Mouse (Mus musculus) urinary bladder, postnatal 4 days (tissue): ENCODE data around the gene Aspg.

Experiments used
- DNase-seq, 2 experiments: peaks; one replicate each; pipeline ENCODE4 v3.0.0; 2021 to 2022; ENCODE audit warnings: low spot score in 2 of 2

The Aspg gene

DNA sequence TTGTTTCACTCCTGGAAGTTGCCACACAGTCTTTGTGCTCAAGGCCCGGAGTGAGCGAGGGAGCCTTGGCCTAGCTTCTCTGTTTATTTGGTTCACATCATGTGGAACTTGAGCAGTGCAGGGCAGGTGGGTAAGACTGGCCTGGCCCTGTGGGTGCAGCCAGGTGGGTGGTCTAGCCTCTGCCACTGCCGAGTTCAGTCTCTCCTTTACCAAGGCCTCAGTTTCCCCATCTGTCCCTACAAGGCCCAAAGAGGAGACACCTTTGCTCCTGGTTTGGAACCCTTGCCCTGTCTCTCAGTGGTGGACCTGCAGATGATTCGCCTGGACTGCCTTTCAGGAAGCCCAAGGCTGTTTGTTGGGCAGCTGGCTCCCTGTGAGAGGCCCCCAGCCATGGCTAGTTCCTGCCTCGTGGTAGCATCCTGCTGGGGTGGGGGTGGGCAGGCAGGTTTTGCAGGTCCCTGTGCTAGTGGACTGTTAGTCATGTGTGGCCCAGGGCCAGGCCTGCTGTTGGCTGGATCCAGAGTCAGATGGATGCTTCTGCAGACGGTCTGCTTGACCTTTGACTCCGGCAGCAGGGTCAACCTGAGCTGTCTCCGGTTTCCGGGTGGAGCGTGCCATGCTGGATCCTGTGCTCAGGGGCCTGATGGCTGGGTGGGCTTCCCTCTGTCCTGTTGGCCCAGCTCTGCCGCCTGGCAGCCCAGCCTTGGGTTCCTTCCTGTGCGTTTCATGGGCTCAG lies 44.9 kb downstream of the Aspg start:
- no peak for DNase-seq

DNA sequence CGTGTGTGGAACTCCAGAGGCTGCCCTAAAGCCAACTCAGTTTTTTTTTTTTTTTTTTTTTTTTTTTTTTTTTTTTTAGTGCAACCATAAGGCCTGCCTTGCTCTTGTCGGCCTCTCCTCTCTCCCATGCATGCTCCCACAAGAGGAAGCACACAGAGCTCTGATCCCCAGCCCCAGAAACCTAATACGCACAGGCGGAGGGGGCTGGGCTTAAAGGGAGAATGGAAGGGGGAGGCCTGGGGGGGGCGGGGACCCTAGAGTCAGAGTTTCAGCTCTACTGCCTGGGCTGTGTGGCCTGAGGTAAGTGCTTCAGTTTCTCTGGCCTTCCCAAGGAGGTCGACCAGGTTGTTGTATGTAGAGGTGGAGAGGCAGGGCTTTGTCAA lies 45.5 kb downstream of the Aspg start:
- DNase-seq = no peak

DNA sequence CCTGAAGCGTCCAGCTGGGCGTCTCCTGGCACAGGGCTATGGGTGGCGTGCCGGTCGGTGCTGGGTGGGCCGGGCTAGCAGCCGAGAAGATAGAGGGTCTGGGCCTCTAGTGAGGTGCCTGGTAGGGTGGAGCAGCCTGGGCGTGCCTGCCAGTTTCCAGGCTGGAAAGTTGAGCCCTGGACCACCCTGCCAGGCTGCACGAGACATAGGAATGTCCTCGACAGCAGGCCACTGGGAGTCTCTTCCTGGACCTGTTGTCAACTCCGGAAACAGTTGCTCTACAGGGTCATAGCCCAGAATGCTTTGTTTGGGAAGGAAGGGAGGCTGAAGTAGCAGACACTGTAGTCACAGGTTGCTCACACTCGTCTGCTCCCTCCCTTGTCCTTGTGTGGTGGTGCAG lies 47.1 kb downstream of the Aspg start:
- DNase-seq = no peak

DNA sequence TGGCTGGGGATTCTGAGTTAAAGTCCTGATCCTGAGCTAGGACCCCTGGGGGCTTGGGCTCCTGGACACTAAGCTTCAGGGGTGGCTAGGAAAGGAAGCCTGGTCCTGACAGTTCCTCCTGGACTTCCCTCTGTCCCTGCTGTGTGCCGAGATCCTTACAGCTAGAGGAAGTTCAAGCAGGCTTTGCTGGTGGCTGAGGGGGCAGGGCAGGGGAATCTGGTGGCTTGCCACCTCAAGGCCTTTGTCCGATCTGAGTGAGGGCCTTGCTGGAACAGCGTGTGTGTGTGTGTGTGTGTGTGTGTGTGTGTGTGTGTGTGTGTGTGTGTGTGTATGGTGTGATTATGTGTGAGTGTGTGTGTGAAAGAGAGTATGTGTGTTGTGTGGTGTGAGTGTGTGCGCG lies 48.0 kb downstream of the Aspg start:
- DNase-seq = no peak

DNA sequence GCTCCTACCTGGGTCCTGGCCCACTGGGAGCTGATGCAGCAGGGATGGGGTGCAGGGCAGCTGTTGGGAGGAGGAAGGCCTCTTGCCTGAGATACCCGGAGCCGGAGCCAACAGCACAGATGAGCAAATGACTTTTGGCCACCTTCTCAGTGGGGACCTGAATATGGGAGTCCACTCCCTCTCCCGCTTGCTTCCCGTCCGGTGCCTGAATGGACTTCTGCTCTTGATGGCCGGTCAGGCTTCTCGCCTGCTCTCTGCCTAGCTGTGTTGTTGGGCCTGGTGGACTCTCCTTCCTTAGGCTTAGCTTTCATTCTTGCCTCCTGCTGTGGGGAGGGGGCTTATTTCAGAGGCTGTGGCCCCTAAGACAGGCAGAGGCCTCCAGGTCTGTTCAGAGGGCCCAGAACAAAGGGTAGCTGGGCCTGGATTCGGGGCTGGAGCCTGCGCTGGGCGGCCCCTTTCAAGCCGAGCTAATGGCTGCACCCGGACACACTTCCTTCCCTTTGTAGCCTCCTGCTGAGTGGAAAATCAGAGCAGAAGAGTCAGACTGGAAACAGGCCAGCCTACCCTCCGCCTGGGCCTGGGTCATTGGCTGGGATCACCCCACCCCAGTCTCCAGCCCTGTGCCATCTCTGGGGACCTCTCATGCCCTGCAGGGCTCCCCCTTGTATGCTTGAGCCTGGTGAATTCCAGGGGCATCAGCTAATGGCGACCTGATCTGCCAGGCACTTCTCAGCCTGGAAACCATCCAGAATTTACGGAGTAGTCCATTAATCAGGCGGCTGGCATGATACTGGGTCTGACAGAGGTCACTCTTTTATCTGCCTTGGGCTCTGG lies 49.0 kb downstream of the Aspg start:
- DNase-seq = no peak

DNA sequence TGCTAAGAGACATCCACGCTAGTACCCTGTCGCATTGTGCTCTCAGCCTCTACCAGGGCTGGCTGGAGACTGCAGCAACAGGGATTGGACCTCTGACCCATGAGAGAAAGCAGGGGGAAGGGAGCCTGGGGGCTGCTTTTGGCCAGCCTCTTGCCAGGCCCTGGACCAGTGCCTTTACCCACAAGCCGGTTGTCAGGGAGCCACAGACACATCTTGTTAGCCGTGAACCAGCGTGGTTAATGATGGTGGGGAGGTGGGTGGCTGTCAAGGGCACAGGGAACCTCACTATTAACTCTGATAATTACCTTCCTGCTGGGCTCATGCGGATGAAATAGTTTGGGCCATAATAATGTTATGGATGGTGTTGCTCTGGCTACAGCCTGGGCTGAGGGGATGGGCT lies 50.3 kb downstream of the Aspg start:
- no peak for DNase-seq

DNA sequence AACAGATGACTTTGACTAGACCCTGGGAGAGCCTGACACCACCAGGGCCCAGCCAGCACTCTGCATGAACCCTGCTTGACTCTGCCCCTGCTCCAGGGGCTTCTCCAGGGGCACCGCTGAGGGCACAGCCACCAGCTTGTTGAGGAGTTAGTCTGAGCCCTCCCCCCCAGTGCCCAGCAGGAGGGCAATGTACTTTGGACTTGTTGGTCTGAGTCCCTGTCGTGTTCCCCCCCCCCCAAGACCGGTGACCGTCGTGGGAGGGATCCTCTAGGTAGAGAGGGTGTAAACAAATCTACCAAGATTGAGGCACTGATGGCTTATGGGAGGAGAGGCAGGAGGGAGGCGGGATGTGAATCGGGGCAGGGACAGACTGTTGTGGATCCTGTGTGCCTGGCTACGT lies 51.8 kb downstream of the Aspg start:
- DNase-seq = no peak

DNA sequence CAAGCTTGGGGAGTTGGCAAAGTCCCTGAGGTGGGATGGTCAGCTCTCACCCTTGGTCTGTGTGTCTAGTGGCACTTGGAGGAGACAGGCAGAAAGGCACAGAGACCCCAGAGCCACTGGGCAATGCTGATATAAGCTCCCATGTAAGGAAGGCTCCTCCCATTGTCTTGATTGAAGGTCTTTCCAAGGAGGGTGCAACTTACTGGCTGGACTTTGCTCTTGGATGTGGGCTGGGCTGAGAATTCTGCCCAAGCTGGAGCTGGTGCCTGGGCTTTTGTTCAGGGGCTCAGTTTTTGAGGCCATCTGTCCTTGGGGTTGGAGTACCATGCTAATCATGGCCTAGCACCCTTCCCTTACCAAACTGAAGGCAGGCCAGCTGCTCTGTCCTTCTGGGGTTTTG lies 52.3 kb downstream of the Aspg start:
- DNase-seq = no peak

DNA sequence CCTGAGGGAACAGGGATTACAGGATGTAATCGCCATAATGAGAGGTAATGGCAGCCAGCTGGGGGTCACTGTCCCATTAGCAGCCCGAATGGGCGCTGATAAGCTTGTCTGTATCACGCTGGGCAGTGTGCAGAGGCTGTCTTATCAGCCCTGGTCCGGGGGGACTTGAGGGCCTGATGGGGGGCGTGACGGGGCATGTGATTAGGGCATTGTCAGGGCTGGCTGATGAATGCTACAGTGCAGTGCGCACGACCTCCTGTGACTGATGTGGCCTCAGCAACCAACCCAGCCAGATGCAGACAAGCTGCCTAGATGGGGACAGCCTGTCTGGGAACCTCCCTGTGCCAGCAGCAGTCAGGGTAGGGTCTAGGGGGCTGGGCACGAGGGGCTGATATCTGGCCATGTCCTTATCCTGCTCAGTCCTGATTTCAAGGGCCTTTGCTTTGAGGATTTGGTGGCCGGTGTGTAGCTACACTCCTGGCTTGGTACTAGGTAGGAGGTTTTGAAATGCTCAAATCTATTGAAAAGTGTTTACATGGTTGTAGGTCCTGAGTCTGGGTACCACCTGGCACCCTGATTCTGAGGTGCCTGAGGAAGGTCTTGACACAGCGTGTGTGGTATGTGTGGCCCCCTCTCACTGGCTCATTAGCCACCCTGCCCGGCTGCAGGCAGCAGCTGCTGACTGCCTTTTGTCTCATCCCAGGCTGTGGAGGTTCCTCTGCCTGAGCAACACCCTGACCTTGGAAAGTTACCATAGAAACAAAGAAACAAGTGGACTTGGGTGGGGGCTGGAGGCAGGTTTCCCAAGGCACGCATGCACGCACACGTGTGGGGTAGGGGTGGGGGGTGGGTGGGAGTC lies 57.7 kb downstream of the Aspg start:
- DNase-seq = no peak

DNA sequence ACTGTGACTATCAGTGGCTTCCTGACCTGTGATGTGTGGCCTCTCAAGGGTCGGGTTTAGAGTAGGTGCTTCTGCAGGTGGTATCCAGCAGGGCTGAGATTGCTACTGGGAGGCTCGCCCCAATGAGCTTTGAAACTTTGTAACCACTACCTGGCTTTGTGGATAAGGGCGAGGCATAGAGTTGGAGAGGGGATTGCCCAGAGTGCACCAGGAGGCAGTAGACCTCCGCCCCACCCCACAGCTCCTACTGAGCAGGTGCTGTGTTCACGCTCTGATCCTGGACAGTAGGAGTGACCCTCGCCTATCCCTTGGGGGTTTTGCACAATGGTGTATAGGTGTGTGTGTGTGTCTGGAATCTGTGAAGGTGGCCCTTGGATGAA lies 58.4 kb downstream of the Aspg start:
- no peak for DNase-seq

DNA sequence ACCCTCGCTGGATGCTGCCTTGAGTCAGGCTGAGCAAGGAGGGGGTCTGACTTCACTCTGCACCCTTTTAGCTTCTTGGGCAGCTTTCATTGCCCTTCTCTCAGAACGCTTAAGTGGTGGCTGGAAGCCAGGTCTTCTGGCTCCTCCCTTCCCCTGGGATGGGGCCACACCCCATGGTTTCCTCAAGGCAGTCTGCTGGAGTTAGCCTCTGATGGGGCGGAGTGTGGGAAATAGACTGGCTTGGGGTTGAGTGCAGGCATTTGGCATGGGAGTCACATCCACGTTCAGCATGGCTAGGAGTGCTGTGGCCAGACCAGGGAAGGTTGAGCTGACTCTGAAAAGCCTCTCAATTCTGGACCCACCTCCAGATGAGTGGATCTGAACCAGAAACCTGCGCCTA lies 62.8 kb downstream of the Aspg start:
- no peak for DNase-seq

DNA sequence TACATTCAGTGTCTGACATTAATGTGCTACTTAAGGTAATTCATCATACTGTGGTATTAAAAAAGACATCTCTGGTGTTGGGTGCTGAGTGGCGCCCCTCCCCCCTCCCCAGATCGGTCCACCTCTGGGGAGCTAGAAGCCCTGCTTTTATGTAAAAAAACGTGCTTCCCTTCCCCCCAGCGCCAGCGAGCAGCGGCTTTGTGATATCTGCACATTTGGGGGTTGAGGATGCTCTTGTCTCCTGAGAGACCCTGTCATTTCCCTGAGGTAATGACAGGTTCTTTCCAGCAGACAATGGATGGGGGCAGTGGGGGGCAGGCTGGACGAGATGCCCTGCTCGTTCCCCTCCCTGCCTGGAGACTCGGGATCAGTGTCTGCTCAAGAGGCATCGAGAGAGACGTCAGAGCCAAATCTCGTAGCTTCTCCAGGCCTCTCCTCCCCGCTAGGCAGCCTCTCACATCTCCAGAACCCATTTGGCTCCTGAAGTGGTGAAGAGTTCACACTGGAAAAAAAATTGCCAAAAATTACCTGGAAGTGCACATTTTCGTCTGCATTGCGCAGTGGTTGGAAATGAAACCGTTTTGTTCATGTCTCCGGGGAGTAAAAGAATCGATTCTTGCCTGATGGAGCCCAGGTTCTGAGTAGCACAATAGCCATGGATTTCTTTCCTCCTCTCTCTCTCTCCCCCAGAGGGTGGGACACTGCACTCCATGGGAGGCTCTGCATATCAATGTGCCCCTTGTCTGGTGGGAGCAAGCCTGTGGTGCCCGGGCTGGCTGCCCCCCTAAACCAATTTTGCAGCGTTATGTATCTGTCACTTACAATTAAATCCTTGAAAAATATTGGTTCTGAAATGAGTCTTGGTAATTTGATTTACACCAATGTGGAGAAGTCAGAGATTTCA lies 64.4 kb downstream of the Aspg start:
- DNase-seq = no peak

DNA sequence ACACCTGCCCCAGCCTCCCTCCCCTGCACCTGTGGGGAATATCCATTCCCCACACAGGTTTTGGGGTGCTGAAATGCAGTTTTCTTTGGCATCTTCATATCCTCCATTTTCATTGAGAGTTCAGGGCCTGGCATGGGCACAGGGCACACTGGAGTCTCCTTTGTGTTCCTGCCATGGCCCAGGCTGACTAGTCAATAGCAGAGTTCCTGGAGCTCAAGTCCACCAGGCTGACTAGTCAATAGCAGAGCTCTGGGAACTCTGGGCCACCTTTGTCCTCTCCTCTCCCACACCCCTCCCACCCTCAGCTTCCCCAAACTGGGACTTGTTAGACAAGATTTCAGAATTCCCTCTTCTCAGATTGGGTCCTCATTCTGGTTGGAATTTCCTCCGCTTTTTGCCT lies 65.2 kb downstream of the Aspg start:
- no peak for DNase-seq

DNA sequence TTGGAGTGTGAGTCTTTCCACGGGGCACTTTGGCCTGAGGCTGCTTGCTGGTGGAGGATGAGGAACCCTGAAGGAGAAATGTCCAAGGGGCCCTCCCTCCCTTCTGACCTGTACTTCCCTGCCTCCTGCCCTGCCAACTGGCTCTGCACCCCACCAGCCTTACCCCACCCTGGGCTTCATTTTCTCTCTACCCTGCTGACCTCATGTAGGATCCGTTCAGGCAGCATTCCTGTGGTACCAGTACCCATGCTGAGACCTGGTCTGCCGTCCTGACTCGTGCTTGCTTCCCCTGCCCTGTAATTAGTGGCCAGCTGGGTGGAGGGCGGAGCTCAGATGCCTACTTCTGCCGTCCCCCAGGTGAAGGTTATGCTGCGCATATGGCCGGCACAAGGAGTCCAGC lies 65.7 kb downstream of the Aspg start:
- no peak for DNase-seq
